Mouse (Mus musculus): ENCODE measurements around the gene Pla1a.
A peak's percentile ranks its signal among the peaks of the same experiment; 100 is the strongest.

The Pla1a gene

GRCm38 (mm10) chr16:38346529-38347325 lies 86.2 kb downstream of the Pla1a start, which contains the start of the genes Cox17 and Gm21987:
TSS of gene Cox17 (plus strand) at chr16:38346991.
TSS of gene Gm21987 (plus strand) at chr16:38347040.
- DNase-seq (ENCODE audit: low read depth, low spot score), result peak; percentile 95
